Mouse (Mus musculus): ENCODE data around the gene Sh3gl2.

Gene Sh3gl2

DNA sequence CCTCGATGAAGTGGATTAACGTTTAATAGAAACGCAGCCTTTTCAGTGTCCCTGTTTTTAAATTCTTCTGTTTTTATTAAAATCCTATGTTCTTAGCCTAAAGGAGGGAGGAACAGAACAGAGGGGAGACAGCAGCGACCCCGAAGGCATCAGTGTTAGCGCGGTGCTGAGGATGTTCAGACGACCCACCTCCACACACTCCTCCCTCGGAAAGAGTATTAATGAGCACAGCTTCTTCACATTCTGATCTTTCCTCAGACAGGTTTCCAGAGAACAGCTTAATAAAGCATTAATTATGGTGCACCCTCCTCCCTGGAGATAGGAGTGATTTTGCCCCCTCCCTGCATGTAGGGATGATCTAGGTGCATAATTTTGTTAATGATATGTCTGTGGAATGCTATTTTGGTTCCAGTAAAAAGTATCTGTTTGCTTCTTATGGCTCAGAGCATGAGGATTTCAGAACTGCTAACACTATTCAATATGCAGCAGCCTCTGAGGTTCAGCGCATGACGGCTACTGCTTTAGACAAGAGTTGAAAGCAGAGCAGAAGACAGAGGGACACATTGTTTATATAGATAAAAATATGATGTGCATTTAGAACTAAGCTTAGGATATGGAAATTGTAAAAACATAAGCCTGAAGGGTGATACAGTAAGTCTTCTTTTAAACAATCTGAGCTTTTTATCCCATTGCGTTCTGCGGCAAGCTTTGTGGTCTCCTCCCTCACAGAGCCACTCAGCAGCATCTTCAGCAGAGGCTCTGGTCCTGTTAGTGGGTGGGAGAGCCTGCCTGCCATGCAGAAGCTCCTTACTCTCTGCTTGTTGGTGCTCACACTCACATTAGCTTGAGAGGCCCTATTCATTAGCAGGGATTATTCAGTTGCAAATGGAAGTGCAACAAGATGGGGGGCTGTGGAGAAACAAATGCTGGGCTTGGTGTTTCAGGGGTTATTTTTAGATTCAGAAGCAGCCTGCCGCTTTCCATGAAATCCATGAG is 27.8 kb downstream of the Sh3gl2 start:
- no peak for DNase-seq

DNA sequence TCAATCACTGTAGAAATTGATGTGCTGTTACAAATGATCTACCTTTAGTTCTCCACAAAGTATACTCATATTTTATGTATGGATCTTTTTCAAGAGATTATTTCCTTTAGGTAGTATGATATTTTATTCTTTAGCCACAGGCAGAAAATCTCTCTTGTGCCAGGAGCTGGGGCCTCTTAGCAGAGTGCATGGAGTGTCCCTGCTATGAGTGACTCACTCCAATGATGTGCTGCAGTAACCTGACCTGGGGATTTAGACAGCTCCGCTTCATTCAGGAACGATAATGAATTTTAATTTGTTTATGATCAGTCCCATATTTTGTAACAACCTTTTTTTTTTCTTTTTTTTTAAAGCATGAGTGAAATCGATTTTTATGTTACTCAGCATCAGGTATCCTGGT is 36.7 kb downstream of the Sh3gl2 start:
- no peak for DNase-seq

DNA sequence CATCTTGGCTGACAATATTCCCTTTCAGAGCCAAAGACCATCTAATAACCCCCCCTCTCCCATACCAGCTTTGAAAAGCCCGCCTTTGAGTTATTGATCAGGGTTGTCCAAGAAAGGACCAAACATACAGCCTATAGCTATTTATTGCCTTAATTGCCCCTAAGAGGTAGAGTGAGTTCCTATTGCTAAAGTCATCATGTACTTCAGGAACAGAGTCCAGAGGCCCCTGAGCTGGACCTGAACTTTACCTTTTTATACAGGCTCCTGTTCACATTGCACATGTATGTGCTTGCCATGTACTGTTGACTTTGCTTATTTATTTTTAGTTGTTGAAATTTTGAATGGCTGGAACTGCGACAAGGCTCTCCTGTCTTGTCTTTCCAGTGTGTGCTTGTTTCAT is 37.6 kb downstream of the Sh3gl2 start:
- no peak for DNase-seq

DNA sequence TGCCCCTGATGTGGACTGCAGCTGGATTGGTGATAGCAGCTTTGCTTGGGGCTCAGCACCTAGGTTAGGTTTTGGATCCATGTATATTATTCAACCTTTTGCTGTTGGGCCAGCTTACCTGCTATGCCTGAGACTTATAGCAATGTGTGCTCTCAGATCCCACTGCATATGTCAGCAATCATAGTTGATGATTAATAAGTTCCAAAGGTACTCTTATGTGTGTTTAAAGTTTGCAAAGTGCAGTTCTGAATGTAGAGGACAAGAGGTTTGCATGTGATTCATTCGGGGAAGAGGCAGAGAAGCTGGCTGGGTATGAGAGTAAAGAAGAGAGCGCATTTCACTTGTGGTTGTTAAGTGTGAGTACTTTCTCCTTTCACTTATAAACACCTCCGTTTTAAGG is 43.7 kb downstream of the Sh3gl2 start:
- DNase-seq, result peak; percentile 13

DNA sequence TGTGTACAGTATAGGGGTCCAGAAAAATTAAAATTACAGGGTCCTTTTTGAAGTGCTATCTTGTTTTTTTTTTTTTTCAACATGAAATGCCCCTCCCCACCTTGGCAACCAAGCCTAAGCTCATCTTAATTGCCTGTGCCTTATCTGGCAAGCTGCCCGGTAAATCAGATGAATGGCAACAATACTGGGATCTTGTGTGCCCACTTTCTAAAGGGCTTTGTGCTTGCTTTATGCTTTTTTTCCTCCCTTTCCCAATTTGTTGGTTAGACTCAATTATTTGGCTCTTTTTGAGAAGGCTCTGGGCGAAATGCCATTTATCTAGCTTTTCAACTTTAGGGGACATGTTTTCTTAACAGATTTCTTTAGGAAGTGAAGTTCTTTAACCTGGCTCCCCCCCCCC is 45.3 kb downstream of the Sh3gl2 start:
- peak; percentile 55 for DNase-seq

DNA sequence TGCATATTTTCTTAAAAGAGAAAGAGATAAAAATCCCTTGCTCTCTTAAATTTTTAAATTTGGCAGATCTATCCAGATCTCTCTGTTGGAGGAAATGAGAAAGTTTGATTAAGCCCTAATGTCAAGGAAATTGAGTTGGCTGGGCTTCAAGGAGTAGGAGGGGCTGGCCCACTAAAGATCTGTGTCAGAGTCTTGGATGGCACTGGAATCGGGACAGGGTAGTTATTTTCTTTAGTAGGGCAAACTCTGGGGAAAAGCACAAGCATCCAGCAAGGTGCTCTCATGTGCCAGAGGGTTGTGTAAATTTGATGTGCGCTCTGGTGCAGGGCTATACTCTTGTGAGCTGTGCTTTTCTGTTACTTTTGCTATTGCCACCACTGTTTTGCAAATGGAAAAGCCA is 45.9 kb downstream of the Sh3gl2 start:
- peak; percentile 57 for DNase-seq

DNA sequence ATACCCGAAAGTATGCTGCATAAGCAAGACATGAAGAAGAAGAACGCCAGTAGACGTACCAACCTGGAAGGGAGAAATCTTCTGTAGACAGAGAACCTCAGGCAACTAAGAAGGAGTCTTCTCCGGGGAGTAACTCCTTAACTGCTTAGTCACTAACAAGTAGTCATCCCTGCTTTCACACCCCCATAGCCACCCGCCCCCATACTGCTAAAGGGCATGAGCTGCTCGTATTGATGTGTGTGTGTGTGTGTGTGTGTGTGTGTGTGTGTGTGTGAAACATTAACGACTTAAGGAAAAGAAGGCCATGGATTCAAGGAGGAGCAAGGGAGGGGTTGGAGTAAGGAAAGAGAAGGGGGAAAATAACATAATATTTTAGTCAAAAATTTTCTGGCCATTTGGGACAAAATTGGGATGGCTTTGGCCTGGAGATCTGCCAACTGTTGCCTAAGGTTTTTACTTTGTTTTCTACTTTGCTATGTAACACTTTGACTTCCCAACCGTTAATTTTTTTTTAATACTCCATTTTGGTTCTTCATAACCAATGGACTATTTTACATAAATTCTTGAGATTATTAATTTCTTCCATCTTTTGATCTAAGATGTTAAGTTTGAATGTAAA is 51.0 kb downstream of the Sh3gl2 start:
- DNase-seq, result no peak

DNA sequence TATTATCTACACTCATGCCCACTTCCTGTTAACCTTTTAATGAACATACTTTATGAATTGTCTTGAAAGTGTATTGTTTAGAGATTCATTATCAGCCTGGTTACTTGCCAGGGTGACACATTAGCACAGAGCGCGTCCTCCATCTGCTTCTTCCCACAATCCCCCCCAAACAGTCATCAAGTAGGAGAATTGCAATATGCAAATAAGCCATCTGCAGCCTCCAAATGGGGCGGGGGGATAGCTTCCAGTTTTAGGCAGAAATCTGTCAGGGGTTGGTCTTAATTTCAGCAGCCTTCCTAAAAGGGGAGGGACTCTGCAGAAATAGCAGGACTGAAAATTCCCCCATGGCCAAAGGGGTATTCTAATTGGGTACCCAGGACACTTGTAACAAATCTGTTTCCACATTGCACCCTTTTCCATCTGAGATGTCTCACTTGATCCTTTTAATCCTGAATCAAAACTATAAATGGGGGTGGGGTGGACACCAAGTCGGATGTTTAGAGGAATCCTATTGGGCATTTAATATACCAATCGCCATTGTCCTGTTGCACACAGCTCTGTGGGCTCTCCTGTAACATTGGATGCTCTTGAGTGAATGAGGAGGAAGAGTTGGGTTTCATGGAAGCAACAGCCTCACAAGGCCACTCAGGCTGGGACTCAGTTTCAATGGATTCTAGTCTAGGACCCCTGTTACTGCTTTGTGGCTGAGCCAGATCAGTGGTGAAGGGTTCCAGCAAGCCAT is 51.7 kb downstream of the Sh3gl2 start:
- DNase-seq, result no peak

DNA sequence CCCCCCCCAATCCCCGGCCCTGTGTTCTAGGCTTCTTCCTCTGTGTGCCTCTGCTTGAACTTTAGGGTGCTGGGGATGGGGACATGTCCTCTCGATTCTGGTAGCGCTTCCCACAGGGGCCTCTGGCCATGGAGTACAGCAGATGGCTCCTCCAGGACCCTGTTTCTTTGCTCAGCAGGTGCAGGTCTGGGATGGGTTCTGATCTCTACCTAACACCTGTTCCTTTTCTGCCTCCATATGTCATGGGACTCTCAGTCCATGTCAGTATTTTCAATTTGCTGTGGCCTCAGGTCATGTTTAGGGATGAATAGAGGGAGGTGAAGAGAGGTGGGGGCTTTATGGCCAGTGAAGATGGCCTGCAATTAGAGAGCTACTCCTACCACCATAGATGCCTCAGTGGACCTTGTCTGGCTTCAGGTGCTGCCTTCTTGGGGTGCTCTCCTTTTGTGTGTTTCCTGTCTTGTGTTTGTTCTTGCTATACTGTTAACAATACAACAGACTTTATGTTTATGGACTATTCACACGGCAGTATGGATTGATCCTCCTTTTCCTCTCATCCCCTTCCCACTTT is 52.9 kb downstream of the Sh3gl2 start:
- DNase-seq, result no peak

DNA sequence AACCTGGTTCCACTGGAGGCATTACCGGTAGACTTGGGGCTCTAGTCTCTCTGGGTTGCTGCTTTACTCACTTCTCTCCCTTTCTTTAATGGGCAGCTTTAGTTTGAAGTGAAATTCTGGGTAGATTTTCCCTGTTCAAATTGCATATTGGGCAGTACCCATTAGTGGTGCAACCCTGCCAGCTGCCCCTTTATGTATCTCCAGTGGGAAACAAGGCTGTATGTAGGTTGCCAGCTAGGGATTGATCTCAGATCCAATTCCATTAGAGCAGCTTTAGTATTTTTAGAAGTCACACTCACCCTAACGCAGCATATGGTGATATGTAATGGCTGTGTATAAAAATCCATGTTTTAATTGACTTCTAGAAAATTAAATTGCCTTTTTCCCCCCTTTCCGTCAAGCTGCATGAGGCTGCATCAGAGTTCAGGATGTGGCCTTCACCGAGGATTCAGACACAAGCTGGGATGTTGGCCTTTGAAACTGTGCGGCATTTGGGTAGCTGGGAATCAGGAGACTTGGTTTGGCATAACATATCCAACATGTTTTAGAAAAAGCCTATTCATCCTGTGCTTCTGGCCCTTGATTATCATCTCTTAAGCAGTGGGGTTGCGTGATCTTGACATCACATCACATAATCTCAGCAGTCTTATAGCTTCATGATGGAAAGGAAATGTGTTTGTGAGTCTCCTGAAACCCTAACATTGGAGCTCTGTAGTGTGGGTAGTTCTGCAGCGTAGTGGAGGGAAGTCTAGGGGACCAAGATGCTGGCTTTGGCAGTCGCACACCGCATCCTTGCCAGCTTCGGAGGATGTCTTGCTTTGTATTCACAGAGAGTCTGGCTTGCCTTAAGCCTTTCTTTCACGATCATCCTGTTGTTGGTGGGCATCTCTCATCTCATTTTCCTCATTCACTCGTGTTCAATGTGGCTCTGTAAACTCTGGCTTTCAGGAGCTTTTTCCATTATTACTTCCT is 56.0 kb downstream of the Sh3gl2 start:
- DNase-seq, result no peak

DNA sequence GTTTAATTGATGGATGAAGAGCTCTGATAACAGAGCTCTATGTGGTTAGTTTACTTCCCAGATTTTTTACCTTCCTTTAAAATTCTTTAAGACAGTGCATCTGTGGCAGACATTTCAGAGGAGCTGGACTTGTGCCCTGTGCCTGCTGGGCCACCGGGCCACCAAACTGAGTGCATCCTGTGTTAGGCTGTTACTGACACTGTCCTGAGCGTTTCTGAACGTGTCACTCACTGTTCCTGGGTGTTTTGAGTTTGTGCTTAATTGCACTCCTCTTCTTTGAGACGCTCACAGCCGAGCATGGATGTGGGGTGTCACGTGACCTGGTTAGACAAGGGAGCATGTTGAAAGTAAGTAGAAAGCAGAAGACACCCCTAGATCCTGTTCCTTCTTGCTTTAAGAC is 57.2 kb downstream of the Sh3gl2 start:
- DNase-seq, result peak; percentile 34

DNA sequence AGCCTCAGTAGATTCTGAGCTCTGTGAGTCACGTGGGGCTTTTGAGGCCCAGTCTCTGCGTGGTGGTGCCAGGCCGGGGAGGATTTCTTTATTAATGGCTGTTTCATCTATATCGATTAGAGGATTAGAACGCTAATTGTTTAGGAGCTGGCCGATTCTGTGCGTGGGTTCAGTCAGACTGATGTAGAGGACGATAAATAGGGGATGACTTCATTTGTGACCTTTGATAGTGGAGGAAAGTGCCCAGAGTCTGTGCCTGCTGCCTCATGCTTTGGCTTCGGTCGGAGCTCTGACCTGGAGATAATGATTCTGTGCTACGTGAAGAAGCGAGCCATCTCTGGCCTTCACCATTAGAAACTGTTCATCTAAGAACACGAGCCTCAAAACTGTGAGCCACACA is 57.7 kb downstream of the Sh3gl2 start:
- DNase-seq, result no peak

DNA sequence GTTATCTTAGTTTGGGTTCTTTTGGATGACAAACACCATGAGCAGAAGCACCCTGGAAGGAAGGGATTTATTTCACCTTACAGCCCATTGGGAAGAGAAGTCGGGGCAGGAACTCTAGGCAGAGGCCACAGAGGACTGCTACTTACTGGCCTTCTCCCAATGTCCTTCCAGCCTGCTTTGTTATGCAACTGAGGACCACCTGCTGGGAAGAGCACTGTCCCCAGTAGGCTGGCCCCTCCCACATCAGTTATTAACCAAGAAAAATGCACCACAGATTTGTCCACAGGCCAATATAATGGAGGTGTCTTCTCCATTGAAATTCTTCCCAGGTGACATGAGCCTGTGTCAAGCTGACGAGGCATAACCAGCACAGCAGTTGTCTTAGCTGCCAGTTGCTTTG is 62.5 kb downstream of the Sh3gl2 start:
- no peak for DNase-seq

DNA sequence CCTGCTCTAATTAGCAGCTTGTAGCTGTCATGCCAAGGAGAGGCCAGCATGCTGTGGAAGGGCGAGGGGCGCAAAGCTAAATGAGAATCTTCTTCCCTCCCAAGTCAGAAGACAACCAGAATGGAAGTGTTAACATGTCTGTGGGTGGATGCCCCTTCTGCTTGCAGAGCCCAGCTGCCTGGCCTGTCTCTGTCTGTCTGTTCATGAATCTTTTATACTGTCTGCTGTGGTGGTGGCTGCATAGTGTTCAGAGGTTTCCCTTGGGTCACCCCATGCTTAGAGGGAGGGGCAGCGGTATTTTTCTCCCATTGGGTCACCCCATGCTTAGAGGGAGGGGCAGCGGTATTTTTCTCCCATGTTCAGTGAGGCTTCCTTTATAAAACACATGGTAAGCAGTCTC is 68.0 kb downstream of the Sh3gl2 start:
- DNase-seq, result no peak

DNA sequence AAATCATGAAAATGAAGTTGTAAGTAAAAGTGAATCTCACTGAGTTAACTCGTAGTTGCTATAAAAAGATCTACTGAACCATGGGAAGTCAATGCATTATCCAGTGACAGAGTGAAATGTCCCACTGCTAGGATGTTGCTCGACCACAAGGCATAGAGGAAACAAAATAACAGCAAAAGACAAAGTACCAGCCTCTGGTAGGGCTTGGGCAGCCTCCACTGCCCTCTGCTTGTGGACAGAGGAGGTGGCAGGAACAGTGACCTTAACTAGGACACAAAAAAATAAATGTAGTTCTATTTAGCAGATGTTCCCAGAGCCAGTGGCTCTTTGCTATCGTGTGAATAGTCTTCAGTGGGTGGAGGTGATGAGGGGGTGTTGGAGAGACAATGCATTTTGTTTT is 68.5 kb downstream of the Sh3gl2 start:
- no peak for DNase-seq

DNA sequence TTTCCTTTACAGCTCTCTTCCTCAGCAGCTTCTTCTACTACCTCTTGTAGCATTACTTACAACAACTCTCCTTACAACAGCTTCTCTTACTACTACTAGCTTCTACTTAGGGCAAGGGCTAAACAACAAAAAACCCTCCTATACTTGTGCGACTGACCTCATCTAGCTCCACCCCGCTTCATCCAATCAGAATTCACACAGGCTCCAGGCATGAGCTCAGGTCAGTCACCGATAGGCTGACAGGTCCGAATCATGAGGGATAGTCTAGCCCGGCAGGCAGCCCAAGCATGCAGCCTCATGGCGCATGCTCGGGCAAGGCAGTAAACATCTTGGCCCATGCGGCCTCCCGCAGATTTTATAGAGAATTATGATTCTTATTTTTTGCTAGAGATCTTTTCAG is 78.2 kb downstream of the Sh3gl2 start:
- DNase-seq, result no peak

DNA sequence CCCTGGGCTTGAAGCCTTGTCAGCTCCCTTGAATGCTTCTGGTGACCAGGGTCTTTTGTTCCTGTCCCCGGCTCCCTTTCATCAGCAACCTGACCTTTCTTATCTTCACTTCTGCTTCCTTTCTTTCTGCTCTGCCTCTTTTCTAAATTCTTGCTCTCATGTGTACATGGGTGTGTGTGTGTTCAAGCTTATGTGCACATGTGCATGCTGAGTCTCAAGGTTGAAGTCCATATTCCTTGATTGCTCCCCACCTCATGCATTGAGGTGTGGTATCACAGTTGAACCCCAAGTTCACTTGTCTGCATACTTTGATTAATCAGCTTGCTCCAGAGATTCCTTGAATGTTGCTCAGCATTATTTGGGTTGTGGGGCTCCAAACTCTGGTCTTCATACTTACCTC is 85.1 kb downstream of the Sh3gl2 start:
- no peak for DNase-seq

DNA sequence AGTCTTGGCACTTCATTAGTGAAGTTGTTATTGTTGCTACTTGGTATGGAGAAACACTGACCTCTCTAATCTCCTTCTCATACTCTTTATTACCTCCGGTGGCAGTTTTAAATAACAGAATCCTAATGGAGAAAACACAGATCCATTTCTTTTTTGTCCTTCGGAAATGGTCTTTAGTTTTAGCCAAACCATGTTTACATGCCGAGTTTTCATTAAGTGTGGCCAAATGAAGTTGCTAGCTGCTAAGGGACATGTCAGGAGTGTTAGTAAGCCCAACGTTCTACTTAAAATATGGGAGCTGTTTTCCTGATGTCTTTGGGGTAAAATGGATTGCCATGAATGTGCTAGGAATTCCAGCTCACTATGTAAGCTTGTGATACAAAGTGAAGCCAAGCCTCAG is 86.4 kb downstream of the Sh3gl2 start:
- no peak for DNase-seq

DNA sequence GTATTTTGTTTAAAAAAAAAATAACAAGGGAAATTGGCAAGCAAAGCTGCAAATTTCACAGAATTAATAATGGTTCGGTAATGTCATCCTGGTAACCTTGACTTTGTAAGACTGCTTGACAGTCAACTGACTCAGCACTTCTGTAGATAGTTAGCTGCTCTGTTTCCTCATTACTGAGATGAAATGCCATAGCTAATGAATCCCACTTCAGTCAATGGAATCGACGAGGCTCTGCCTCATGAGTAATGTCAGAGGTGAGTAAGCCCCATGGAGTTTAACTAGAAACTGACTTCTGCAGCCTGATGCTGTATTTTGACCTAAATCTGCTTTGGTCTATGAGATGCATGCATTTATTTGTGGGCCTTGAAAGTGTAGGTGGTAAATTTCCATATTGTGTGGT is 88.4 kb downstream of the Sh3gl2 start:
- no peak for DNase-seq

DNA sequence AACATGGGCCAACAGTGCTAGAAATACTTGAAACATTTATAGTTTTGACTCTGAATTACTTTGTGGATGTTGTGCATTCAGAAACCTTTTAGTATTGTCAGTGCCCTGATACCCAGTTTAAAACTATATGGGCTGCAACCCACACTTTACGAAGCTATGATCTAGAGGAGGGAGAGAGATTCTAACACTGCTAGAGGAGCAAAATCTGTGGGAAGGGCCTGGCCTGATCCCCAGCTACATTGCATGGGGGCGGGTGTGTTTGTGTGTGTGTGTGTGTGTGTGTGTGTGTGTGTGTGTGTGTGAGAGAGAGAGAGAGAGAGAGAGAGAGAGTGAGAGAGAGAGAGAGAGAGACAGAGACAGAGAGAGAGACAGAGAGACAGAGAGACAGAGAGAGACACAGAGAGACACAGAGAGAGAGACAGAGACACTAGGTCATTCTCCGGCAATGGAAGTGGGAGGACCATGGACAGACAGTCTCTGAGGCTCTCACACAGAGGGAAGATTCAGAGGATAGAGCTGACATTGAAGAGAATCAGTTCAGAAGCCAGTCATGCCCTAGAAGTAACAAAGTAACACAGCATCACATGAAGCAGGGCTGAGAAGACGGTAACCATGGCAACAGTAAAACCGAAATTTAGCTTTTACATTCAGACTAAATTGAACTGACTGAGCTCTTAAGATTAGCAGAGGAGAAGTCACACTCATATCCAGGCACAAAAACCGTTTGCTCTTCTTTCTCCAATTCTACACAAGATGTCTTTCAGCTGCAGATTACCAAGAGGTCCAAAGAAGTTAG is 95.9 kb downstream of the Sh3gl2 start:
- DNase-seq, result no peak

DNA sequence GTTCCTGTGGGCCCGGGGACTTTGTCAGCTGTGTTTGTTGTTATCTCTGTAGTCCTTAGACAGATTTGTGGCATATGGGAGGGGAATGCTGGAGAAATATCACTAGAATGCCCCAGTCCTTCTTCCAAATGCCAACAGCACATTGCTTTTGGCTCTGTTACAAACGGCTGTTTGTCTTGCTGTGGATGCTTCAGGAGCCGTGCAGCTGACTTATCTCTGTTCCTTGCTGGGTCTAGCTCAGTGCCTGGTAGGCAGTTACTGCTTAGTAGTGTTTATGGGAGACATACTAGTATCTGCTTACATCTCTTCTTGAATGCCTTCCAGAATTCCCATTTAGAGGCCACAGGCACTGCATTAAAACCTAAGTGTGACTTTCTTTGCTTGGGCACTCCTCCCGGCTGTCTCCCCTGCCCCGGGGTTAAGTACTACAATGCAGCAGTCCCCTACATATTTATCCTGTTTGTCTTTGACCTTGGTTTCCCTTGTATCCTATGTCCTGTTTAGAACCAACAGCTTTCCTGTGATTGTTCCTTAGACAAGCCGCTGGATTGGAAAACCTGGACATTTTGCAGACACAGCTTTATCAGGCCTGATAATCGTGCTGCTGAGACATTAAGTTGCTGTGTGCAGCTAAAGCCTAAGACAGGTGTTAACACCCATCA is 101.1 kb downstream of the Sh3gl2 start:
- DNase-seq, result no peak

Data from heart, adult 11 months (tissue).